Mouse (Mus musculus) E14TG2a.4 (cell line): Measurements from ENCODE around the gene Gm42421.

Experiments used
- CTCF ChIP-seq: conservative IDR thresholded peaks from 2 replicates; pipeline ENCODE4 v1.5.1; 2014; ENCODE audit warnings: low read length
- NANOG ChIP-seq: IDR thresholded peaks from 2 replicates; pipeline ENCODE4 v1.6.1; 2014; ENCODE audit warnings: borderline replicate concordance, low read length, mixed read lengths
- POU5F1 ChIP-seq: IDR thresholded peaks from 2 replicates; pipeline ENCODE4 v1.6.1; 2014; ENCODE audit warnings: low read length, borderline replicate concordance

GRCm38 (mm10) chr5:143976232-143976631, 48.3 kb downstream of the Gm42421 start:
- TF ChIP-seq CTCF: no peak
- TF ChIP-seq POU5F1: no peak
- TF ChIP-seq NANOG: no peak
